In the genomic region with DNA sequence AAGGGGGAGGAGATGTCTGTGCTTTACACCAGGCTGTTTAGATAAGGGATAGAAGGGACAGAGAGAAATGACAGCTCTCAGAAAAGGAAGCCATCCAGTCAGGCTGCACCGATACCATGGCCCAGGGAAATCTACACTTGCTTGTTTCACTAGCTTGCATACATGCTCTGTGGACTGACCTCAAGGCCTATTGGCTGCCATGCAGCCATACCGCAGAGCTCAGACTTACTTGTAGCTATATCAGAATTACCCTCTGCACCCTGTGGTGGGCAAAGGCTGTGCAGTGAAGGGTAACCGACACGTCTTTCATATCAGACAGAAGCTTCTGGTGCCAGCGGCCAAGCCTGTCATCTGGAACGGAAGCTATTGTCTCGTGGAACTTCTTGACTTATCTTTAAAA, we compare ENCODE assay signal across 23 mouse cellular contexts.
A peak's percentile ranks its signal among the peaks of the same experiment; 100 is the strongest.
DNase-seq lines count a peak whose midpoint lies in the region; ATAC-seq and TF ChIP-seq lines count a peak whose summit lies in the region.
"Had no signal": no experiment of that assay in that cellular context is flagged by ENCODE, and none has a peak within 500 bp of the region (broad histone marks: within the 10 kb centered on the region; RNA-seq: fewer than 3 reads in every experiment).

No protein-coding gene starts in this region.

- H3K36me3 ChIP-seq in hindbrain, postnatal 0 days (ENCODE audit: insufficient read depth, low read length) = no peaks in the 10 kb centered on the region
- H3K36me3 ChIP-seq in hindbrain, embryonic 10.5 days = no peaks in the 10 kb centered on the region
- H3K36me3 ChIP-seq in midbrain, embryonic 14.5 days (ENCODE audit: control insufficient read depth, insufficient read depth, low read length) = no peaks in the 10 kb centered on the region
- H3K36me3 ChIP-seq in midbrain, embryonic 15.5 days (replicated peaks) = no peaks in the 10 kb centered on the region
- H3K36me3 ChIP-seq: embryonic facial prominence, embryonic 10.5 days; embryonic facial prominence, embryonic 13.5 days; forebrain, embryonic 12.5 days; forebrain, embryonic 15.5 days; heart, embryonic 10.5 days; heart, embryonic 13.5 days had no signal

- H3K4me2 ChIP-seq in hindbrain, postnatal 0 days (ENCODE audit: low read depth, low read length) = no peak overlapping the region
- H3K4me2 ChIP-seq in midbrain, embryonic 14.5 days (ENCODE audit: low read length) = no peak overlapping the region
- H3K4me2 ChIP-seq in midbrain, embryonic 15.5 days = no peak overlapping the region
- H3K4me2 ChIP-seq: embryonic facial prominence, embryonic 13.5 days; forebrain, embryonic 12.5 days; forebrain, embryonic 15.5 days; heart, embryonic 13.5 days had no signal

- no peak overlapping the region for H3K4me3 ChIP-seq in hindbrain, postnatal 0 days (ENCODE audit: low read length)
- H3K4me3 ChIP-seq in hindbrain, embryonic 10.5 days = no peak overlapping the region
- H3K4me3 ChIP-seq in midbrain, embryonic 14.5 days (replicated peaks; ENCODE audit: low read depth, low read length) = no peak overlapping the region
- H3K4me3 ChIP-seq in midbrain, embryonic 15.5 days = no peak overlapping the region
- H3K4me3 ChIP-seq: embryonic facial prominence, embryonic 10.5 days; embryonic facial prominence, embryonic 13.5 days; erythroblast, embryonic 14.5 days; forebrain, embryonic 12.5 days; forebrain, embryonic 15.5 days; heart, adult 2 months; heart, embryonic 10.5 days; heart, embryonic 13.5 days had no signal

- H3K9ac ChIP-seq in hindbrain, postnatal 0 days (replicated peaks; ENCODE audit: low read length) = no peak overlapping the region
- no peak overlapping the region for H3K9ac ChIP-seq in midbrain, embryonic 14.5 days (replicated peaks; ENCODE audit: low read length)
- no peak overlapping the region for H3K9ac ChIP-seq in midbrain, embryonic 15.5 days
- H3K9ac ChIP-seq: embryonic facial prominence, embryonic 13.5 days; forebrain, embryonic 12.5 days; forebrain, embryonic 15.5 days; heart, embryonic 13.5 days had no signal

- no peak for TF ChIP-seq CTCF in hindbrain, postnatal 0 days (IDR thresholded peaks at IDR 0.05; ENCODE audit: low read depth)

- H3K9me3 ChIP-seq in hindbrain, postnatal 0 days (ENCODE audit: low read length) = no peaks in the 10 kb centered on the region
- H3K9me3 ChIP-seq in hindbrain, embryonic 10.5 days = no peaks in the 10 kb centered on the region
- H3K9me3 ChIP-seq in midbrain, embryonic 14.5 days (ENCODE audit: control insufficient read depth, low read length) = no peaks in the 10 kb centered on the region
- H3K9me3 ChIP-seq in midbrain, embryonic 15.5 days = no peaks in the 10 kb centered on the region
- H3K9me3 ChIP-seq: embryonic facial prominence, embryonic 10.5 days; embryonic facial prominence, embryonic 13.5 days; forebrain, embryonic 12.5 days; forebrain, embryonic 15.5 days; heart, embryonic 10.5 days; heart, embryonic 13.5 days had no signal

- peak; percentile 61 for DNase-seq in heart, adult 11 months
- DNase-seq in heart, postnatal 25 days (ENCODE audit: low spot score) = no peak
- no peak for DNase-seq in hindbrain, postnatal 0 days (ENCODE audit: low spot score)
- DNase-seq in hindbrain, embryonic 10.5 days (ENCODE audit: low spot score) = no peak
- DNase-seq in midbrain, embryonic 14.5 days = peak; percentile 8
- DNase-seq: adrenal gland, adult 8-10 months; adrenal gland, postnatal 25 days; cerebellum, adult 11-12 months; cerebellum, adult 8-10 months; cerebellum, postnatal 36 days; embryo, embryonic 11 days; gastrocnemius, postnatal 25 days; heart, adult 2 months; heart, postnatal 14 days had no signal

- H3K27me3 ChIP-seq in hindbrain, postnatal 0 days (ENCODE audit: insufficient read depth, low read length) = no peaks in the 10 kb centered on the region
- no peaks in the 10 kb centered on the region for H3K27me3 ChIP-seq in hindbrain, embryonic 10.5 days (ENCODE audit: insufficient read depth, poor library complexity, severe bottlenecking)
- H3K27me3 ChIP-seq in midbrain, embryonic 14.5 days (ENCODE audit: control insufficient read depth, insufficient read depth, low read length) = no peaks in the 10 kb centered on the region
- H3K27me3 ChIP-seq in midbrain, embryonic 15.5 days (replicated peaks) = no peaks in the 10 kb centered on the region
- H3K27me3 ChIP-seq: embryonic facial prominence, embryonic 13.5 days; forebrain, embryonic 12.5 days; forebrain, embryonic 15.5 days; heart, embryonic 13.5 days had no signal

- WGBS in hindbrain, postnatal 0 days = 64% methylated on average over 7 of the region's 7 CpGs
- WGBS in hindbrain, embryonic 10.5 days = 77% methylated on average over 7 of the region's 7 CpGs
- whole genome bisulfite sequencing in midbrain, embryonic 14.5 days = 46% methylated on average over 7 of the region's 7 CpGs
- WGBS in midbrain, embryonic 15.5 days = 66% methylated on average over 7 of the region's 7 CpGs

- H3K4me1 ChIP-seq in hindbrain, postnatal 0 days (ENCODE audit: insufficient read depth, low read length) = peaks cover 8% of the 10 kb centered on the region; the same call in 1 of the 2 replicates
- H3K4me1 ChIP-seq in hindbrain, embryonic 10.5 days (replicated peaks) = peaks cover 10% of the 10 kb centered on the region
- peaks cover 4% of the 10 kb centered on the region; the same call in 1 of the 2 replicates for H3K4me1 ChIP-seq in midbrain, embryonic 14.5 days (ENCODE audit: control insufficient read depth, insufficient read depth, low read length)
- H3K4me1 ChIP-seq in midbrain, embryonic 15.5 days = peaks cover 5% of the 10 kb centered on the region; the same call in 1 of the 2 replicates
- H3K4me1 ChIP-seq: embryonic facial prominence, embryonic 10.5 days; embryonic facial prominence, embryonic 13.5 days; forebrain, embryonic 15.5 days; heart, embryonic 10.5 days; heart, embryonic 13.5 days had no signal

- intact Hi-C loops in heart, postnatal 25 days (cut with DNase I) = no loop called here

- H3K27ac ChIP-seq in hindbrain, postnatal 0 days = no peak overlapping the region
- H3K27ac ChIP-seq in hindbrain, embryonic 10.5 days = no peak overlapping the region
- H3K27ac ChIP-seq in midbrain, embryonic 14.5 days (replicated peaks; ENCODE audit: low read depth, low read length) = peak overlapping the region; percentile 20; the same call in 1 of the 2 replicates
- H3K27ac ChIP-seq in midbrain, embryonic 15.5 days = no peak overlapping the region
- H3K27ac ChIP-seq: embryonic facial prominence, embryonic 10.5 days; embryonic facial prominence, embryonic 13.5 days; forebrain, embryonic 12.5 days; forebrain, embryonic 15.5 days; heart, adult 2 months; heart, embryonic 10.5 days; heart, embryonic 13.5 days had no signal

- ATAC-seq in hindbrain, postnatal 0 days = 0 out of 2 replicates have a peak, but pooled peaks have one; percentile 21
- no peak for ATAC-seq in midbrain, embryonic 14.5 days (ENCODE audit: low FRiP score, low TSS enrichment)
- ATAC-seq in midbrain, embryonic 15.5 days (replicated peaks) = no peak
- ATAC-seq: activated CD4-positive, CD25-positive, alpha-beta regulatory T cell, adult 4 months; forebrain, embryonic 15.5 days had no signal

Comparison
In these comparisons a context has a peak if more than half of its experiments do, and no peak if none do; other contexts are left out.
1. DNase-seq: peak in heart, adult 11 months (single experiment) and midbrain, embryonic 14.5 days (single experiment); none in heart, postnatal 25 days (single experiment), hindbrain, postnatal 0 days (single experiment) and hindbrain, embryonic 10.5 days (single experiment).